Mouse (Mus musculus): ENCODE results near the gene Hist1h2bh.

Gene Hist1h2bh

GRCm38 (mm10) chr13:23501511-23501910, 41.7 kb downstream of the Hist1h2bh start:
- DNase-seq, result no peak

DNA sequence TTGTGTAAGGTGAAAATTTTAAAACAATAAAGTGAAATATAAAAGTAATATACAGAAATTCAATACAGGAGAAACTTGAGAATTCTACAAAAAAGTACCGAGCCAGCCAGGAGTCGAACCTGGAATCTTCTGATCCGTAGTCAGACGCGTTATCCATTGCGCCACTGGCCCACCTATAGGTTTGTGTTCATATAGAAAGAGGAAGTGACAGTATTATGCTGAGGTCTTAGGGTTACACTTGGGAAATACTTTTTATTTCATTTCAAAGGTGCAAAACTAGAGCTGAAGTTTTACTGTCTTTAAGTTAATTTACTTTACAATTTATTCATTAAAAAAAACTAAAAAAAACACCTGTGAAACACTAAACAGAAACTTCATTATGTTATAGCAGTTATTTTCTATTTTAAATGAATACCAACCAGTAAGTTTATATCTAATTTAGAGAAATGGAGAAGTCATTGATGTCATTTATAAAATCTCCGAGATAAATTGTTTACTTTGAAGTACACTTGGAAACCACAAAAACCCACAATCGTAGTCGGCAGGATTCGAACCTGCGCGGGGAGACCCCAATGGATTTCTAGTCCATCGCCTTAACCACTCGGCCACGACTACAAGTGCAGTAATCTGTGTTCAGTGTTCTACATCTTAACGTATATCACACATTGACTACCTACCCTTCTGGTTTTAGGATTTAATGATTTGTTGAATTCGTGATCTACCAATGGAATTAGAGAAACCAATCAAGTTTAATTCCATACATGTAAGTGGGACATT, 42.6 kb downstream of the Hist1h2bh start:
- peak; percentile 54 for DNase-seq

- no peak for DNase-seq
Observed at GRCm38 (mm10) chr13:23499943-23500342, 43.2 kb downstream of the Hist1h2bh start.

DNA sequence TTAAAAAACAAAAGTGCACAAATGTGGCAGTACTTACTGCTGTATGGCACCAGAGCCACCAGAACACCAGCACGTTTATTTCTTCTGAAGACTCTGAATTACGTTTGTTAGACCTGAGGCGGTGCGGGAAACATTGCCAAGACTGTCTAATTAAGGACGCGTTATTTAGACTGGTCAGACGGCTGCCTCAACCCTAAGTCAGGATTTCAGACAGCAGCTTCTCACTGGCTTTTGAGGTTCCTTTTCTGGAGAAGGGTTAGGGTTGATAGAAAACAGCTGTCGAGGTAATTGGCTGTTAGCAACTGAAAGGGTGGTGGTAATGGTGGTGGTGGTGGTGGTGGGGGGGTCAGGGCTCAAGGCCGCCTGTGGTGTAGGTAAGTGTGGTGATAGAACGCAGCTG, 44.5 kb downstream of the Hist1h2bh start:
- no peak for DNase-seq

DNA sequence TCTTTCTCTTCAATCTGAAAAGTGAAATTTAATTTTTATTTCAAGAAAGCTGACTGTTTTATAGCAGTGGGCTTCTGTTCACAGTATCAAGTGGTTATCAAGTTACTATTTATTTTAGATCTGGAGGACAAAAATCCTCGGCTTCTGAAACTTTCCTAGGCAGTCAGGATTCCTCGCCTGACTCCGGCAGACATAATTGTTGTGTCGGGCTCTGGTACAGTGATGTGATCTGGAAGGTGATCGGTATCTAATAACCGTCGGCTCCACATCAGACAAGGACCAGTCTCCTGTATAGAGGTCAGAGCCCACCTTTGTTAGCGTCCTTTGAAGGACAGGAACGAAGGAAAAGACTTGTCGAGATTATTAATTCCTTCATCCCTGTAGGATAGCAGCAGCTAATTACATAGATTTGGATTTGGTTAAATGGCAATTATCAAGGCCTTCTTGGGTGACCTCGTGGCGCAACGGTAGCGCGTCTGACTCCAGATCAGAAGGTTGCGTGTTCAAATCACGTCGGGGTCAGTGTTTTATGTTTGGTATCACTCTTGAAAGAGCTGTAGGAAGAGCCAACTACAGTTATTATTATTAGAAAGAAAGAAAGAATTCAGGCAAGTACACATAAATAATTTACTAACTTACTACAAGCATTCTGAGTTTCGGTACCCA, 45.4 kb downstream of the Hist1h2bh start:
- DNase-seq, result no peak

DNA sequence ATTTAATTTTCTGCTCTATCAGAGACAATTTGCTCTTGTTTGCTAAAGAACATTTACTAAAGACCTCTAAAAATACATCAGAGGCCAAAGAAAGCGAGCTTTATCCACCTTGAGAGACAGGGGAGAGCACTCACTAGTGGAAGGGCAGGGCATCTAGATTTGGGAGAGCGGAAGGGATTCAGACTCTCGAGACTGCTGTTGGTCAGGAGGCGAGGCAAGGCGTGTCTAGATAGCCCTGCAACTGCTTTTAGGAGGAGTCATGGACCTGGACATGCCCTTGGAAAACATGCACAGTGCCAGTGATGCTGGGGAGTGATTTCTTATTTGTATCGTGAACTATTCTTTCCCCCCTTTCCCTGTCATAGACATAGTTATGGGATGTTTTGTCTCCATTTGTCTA, 47.7 kb downstream of the Hist1h2bh start:
- DNase-seq, result no peak

- no peak for DNase-seq
Observed at GRCm38 (mm10) chr13:23491990-23492389, 51.2 kb downstream of the Hist1h2bh start.
